Mouse (Mus musculus) lung, adult 2 months (tissue): ENCODE data around the gene Smim20.

ENCODE experiments used
- CTCF ChIP-seq: fragments of 200-500 bp; IDR thresholded peaks from 2 replicates; pipeline ENCODE4 v1.5.1; 2011; ENCODE audit warnings: mild to moderate bottlenecking, low read length, control low read depth; ENCODE audit not compliant: insufficient read depth
- POLR2A ChIP-seq: fragments of 200-500 bp; IDR thresholded peaks from 2 replicates; pipeline ENCODE4 v1.6.1; 2011; ENCODE audit warnings: low read depth, mild to moderate bottlenecking, control low read depth, low read length, borderline replicate concordance; ENCODE audit errors: extremely low read depth

DNA sequence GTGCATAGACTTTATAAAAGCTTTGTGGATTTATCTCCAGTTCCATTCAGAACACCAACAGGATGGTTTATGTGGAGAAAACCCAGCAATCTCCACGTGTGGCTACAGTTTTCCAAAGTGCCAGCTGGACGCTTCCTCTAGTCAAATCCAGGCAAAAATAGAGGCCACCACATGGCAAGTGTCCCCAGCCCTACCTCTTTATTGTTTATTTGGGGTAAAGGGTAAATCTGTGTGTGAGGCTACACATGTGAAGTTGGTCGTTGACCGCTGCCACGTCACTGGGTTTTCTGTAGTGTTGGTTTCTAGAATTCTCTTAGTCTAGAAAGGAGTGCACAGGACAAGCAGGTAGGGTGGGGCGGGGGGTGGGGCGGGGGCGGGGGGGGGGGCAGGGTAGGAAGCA lies 30.1 kb upstream of the Smim20 start:
- TF ChIP-seq CTCF, result no peak
- TF ChIP-seq POLR2A, result no peak
